Mouse (Mus musculus) mesoderm, embryonic 11.5 days (tissue): ENCODE data around the gene Fam178b.
"Not testable (repeated sequence)": the region's sequence is repeated elsewhere in the genome, so short reads cannot be mapped to it uniquely, and the experiment has no call there.

Source experiments
- DNase-seq: peaks from one replicate; pipeline ENCODE4 v3.0.0-alpha.2; 2012; ENCODE audit warnings: low read depth, low spot score

The Fam178b gene

GRCm38 (mm10) chr1:36546888-36547471 lies 136.0 kb downstream of the Fam178b start, which contains the start of gene Ankrd39:
TSS of gene Ankrd39 (minus strand) at chr1:36547445.
- DNase-seq = peak; percentile 99

GRCm38 (mm10) chr1:36545845-36546600 lies 137.0 kb downstream of the Fam178b start:
- DNase-seq = no peak

- DNase-seq = no peak
Observed at GRCm38 (mm10) chr1:36545382-36545781, 137.6 kb downstream of the Fam178b start.

- no peak for DNase-seq
Observed at GRCm38 (mm10) chr1:36542925-36543324, 140.1 kb downstream of the Fam178b start.

- DNase-seq = no peak
Observed at GRCm38 (mm10) chr1:36541844-36542243, 141.1 kb downstream of the Fam178b start.

- no peak for DNase-seq
Observed at GRCm38 (mm10) chr1:36540807-36541206, 142.2 kb downstream of the Fam178b start.

GRCm38 (mm10) chr1:36540132-36540531 lies 142.9 kb downstream of the Fam178b start:
- no peak for DNase-seq

GRCm38 (mm10) chr1:36539186-36539585 lies 143.8 kb downstream of the Fam178b start, which contains the start of gene Gm42417:
TSS of gene Gm42417 (minus strand) at chr1:36539429.
- DNase-seq = no peak

- no peak for DNase-seq
Observed at GRCm38 (mm10) chr1:36538727-36539126, 144.3 kb downstream of the Fam178b start.

GRCm38 (mm10) chr1:36536783-36537182 lies 146.2 kb downstream of the Fam178b start, which contains the start of gene Ankrd23:
TSS of gene Ankrd23 (minus strand) at chr1:36536883.
- not testable (repeated sequence) for DNase-seq

GRCm38 (mm10) chr1:36536397-36536728 lies 146.6 kb downstream of the Fam178b start:
- no peak for DNase-seq

GRCm38 (mm10) chr1:36535477-36536396 lies 147.2 kb downstream of the Fam178b start:
- DNase-seq = no peak

GRCm38 (mm10) chr1:36534595-36535058 lies 148.4 kb downstream of the Fam178b start:
- no peak for DNase-seq

- DNase-seq = no peak
Observed at GRCm38 (mm10) chr1:36533546-36533945, 149.4 kb downstream of the Fam178b start.

GRCm38 (mm10) chr1:36531461-36531860 lies 151.5 kb downstream of the Fam178b start:
- no peak for DNase-seq

GRCm38 (mm10) chr1:36530962-36531361 lies 152.0 kb downstream of the Fam178b start:
- DNase-seq = no peak

GRCm38 (mm10) chr1:36530485-36530884 lies 152.5 kb downstream of the Fam178b start:
- no peak for DNase-seq

GRCm38 (mm10) chr1:36529875-36530274 lies 153.1 kb downstream of the Fam178b start:
- no peak for DNase-seq

- no peak for DNase-seq
Observed at GRCm38 (mm10) chr1:36529274-36529673, 153.7 kb downstream of the Fam178b start.

- DNase-seq = peak; percentile 43
Observed at GRCm38 (mm10) chr1:36528351-36528750, 154.6 kb downstream of the Fam178b start.

- no peak for DNase-seq
Observed at GRCm38 (mm10) chr1:36526903-36527302, 156.1 kb downstream of the Fam178b start.

- DNase-seq = no peak
Observed at GRCm38 (mm10) chr1:36525774-36526173, 157.2 kb downstream of the Fam178b start.
